In genomic region chr2:130780615-130781303, GRCm38 (mm10) we compare ENCODE assay signal across 28 mouse cellular contexts.
DNase-seq lines count a peak whose midpoint lies in the region; ATAC-seq and TF ChIP-seq lines count a peak whose summit lies in the region.
"Had no signal": no experiment of that assay in that cellular context is flagged by ENCODE, and none has a peak within 500 bp of the region (broad histone marks: within the 10 kb centered on the region; RNA-seq: fewer than 3 reads in every experiment).

No protein-coding gene starts in this region.

- H3K4me2 ChIP-seq in lung, embryonic 14.5 days: no peak overlapping the region
- no peak overlapping the region for H3K4me2 ChIP-seq in CH12.LX (ENCODE audit: insufficient read depth, low read depth, poor library complexity, severe bottlenecking)
- H3K4me2 ChIP-seq: embryonic facial prominence, embryonic 12.5 days; embryonic facial prominence, embryonic 15.5 days; forebrain, embryonic 12.5 days; heart, embryonic 12.5 days; heart, embryonic 15.5 days; hindbrain, embryonic 13.5 days had no signal

- in situ Hi-C loops in CH12.LX (cut with MboI; ENCODE audit: low pct_ligation_motif_present, low pct_unique_long_range_greater_than_20kb, low sequenced_read_pairs): no loop called here

- whole genome bisulfite sequencing in heart, adult 2 months: 85% methylated on average over 2 of the region's 2 CpGs
- 28% methylated on average over 2 of the region's 2 CpGs for WGBS in lung, embryonic 14.5 days
- 48% methylated on average over 2 of the region's 2 CpGs for WGBS in lung, adult 2 months

- TF ChIP-seq CTCF in heart, adult 2 months (IDR thresholded peaks at IDR 0.05): no peak
- TF ChIP-seq CTCF in lung, embryonic 14.5 days (IDR thresholded peaks at IDR 0.05; ENCODE audit: low read depth): no peak
- TF ChIP-seq CTCF in lung, adult 2 months (IDR thresholded peaks at IDR 0.05; ENCODE audit: insufficient read depth, low read length): no peak
- TF ChIP-seq CTCF in CH12.LX (conservative IDR thresholded peaks at IDR 0.05 in 1 of 2, IDR thresholded peaks at IDR 0.05 in 1 of 2; ENCODE audit: low read depth in 2 of 2, low read length in 2 of 2): no peak

- no peaks in the 10 kb centered on the region for H3K27me3 ChIP-seq in heart, adult 2 months (ENCODE audit: control insufficient read depth, insufficient read depth, low read length)
- no peaks in the 10 kb centered on the region for H3K27me3 ChIP-seq in lung, embryonic 14.5 days (ENCODE audit: insufficient read depth, low read length)
- no peaks in the 10 kb centered on the region for H3K27me3 ChIP-seq in CH12.LX (replicated peaks)
- H3K27me3 ChIP-seq: embryonic facial prominence, embryonic 12.5 days; embryonic facial prominence, embryonic 15.5 days; forebrain, embryonic 12.5 days; heart, embryonic 12.5 days; heart, embryonic 15.5 days; hindbrain, embryonic 13.5 days; Patski had no signal

- no peak for TF ChIP-seq POLR2A in heart, adult 2 months (IDR thresholded peaks at IDR 0.05; ENCODE audit: insufficient read depth, low read depth, low read length)
- no peak for TF ChIP-seq POLR2A in lung, adult 2 months (IDR thresholded peaks at IDR 0.05; ENCODE audit: borderline replicate concordance, extremely low read depth, low read depth, low read length)
- TF ChIP-seq POLR2A in CH12.LX (IDR thresholded peaks at IDR 0.05; ENCODE audit: low read depth, low read length): no peak

- dilution Hi-C loops in CH12.LX (cut with MboI; ENCODE audit: extremely low pct_ligation_motif_present, extremely low pct_unique_long_range_greater_than_20kb, low sequenced_read_pairs): no loop called here

- peak; percentile 52 for DNase-seq in heart, adult 11 months
- DNase-seq in heart, adult 2 months: no peak
- peak; percentile 24 for DNase-seq in lung, embryonic 14.5 days
- no peak for DNase-seq in lung, adult 2 months
- DNase-seq in CH12.LX (ENCODE audit: extremely low read depth): no peak
- DNase-seq: adrenal gland, adult 2 months; adrenal gland, postnatal 14 days; cerebellum, adult 11 months; cerebellum, adult 2 months; cerebellum, adult 9-11 months; cerebellum, postnatal 25 days; gastrocnemius, postnatal 10 days; gastrocnemius, postnatal 36 days; heart, postnatal 10 days; heart, postnatal 36 days had no signal

- intact Hi-C loops in heart, adult 2 months (cut with DNase I): no loop called here

- no peak for TF ChIP-seq EP300 in heart, adult 2 months (IDR thresholded peaks at IDR 0.05; ENCODE audit: insufficient read depth, low read depth, low read length)
- no peak for TF ChIP-seq EP300 in CH12.LX (IDR thresholded peaks at IDR 0.05; ENCODE audit: low read length)

- no peak for TF ChIP-seq RAD21 in CH12.LX (IDR thresholded peaks at IDR 0.05; ENCODE audit: low read depth, low read length)

- H3K27ac ChIP-seq in heart, adult 2 months: no peak overlapping the region
- no peak overlapping the region for H3K27ac ChIP-seq in lung, embryonic 14.5 days (ENCODE audit: low read depth)
- H3K27ac ChIP-seq in CH12.LX (ENCODE audit: insufficient read depth, low read depth): no peak overlapping the region
- H3K27ac ChIP-seq: embryonic facial prominence, embryonic 12.5 days; embryonic facial prominence, embryonic 15.5 days; forebrain, embryonic 12.5 days; heart, embryonic 15.5 days; hindbrain, embryonic 10.5 days; hindbrain, embryonic 13.5 days had no signal

- no peaks in the 10 kb centered on the region for H3K79me2 ChIP-seq in heart, adult 2 months (replicated peaks; ENCODE audit: control insufficient read depth, insufficient read depth, low read length)
- no peaks in the 10 kb centered on the region for H3K79me2 ChIP-seq in CH12.LX (replicated peaks; ENCODE audit: control insufficient read depth, extremely low read depth, insufficient read depth, poor library complexity, severe bottlenecking)

- no peaks in the 10 kb centered on the region for H3K9me3 ChIP-seq in lung, embryonic 14.5 days (ENCODE audit: low read depth, low read length)
- H3K9me3 ChIP-seq in CH12.LX (replicated peaks; ENCODE audit: low read length): no peaks in the 10 kb centered on the region
- H3K9me3 ChIP-seq: embryonic facial prominence, embryonic 12.5 days; embryonic facial prominence, embryonic 15.5 days; forebrain, embryonic 12.5 days; G1E; heart, embryonic 12.5 days; heart, embryonic 15.5 days; hindbrain, embryonic 10.5 days; hindbrain, embryonic 13.5 days had no signal

- no peak overlapping the region for H3K4me3 ChIP-seq in heart, adult 2 months
- no peak overlapping the region for H3K4me3 ChIP-seq in lung, embryonic 14.5 days (ENCODE audit: low read depth, low read length)
- no peak overlapping the region for H3K4me3 ChIP-seq in lung, adult 2 months (replicated peaks; ENCODE audit: extremely low read depth, low read depth, low read length)
- no peak overlapping the region for H3K4me3 ChIP-seq in CH12.LX (replicated peaks in 1 of 3; ENCODE audit: low read depth in 2 of 3, low read length in 2 of 3, poor library complexity in 1 of 3)
- H3K4me3 ChIP-seq: embryonic facial prominence, embryonic 12.5 days; embryonic facial prominence, embryonic 15.5 days; erythroblast, embryonic 14.5 days; forebrain, embryonic 12.5 days; heart, embryonic 12.5 days; heart, embryonic 15.5 days; hindbrain, embryonic 10.5 days; hindbrain, embryonic 13.5 days had no signal

- peak; percentile 60 for ATAC-seq in lung, embryonic 14.5 days (ENCODE audit: insufficient read depth)
- no peak for ATAC-seq in activated CD4-positive, CD25-positive, alpha-beta regulatory T cell, adult 4 months
- ATAC-seq: forebrain, embryonic 16.5 days; hindbrain, embryonic 16.5 days; Patski had no signal

- peaks cover 2% of the 10 kb centered on the region for H3K36me3 ChIP-seq in heart, adult 2 months (ENCODE audit: control insufficient read depth, insufficient read depth, low read length)
- peaks cover 49% of the 10 kb centered on the region for H3K36me3 ChIP-seq in lung, embryonic 14.5 days (ENCODE audit: insufficient read depth)
- H3K36me3 ChIP-seq in CH12.LX (replicated peaks in 1 of 2; ENCODE audit: control insufficient read depth in 1 of 2, insufficient read depth in 1 of 2, low read length in 1 of 2): peaks cover 0 to 19% of the 10 kb centered on the region in 2 experiments

- no peaks in the 10 kb centered on the region for H3K4me1 ChIP-seq in heart, adult 2 months (ENCODE audit: control insufficient read depth, insufficient read depth, low read length)
- H3K4me1 ChIP-seq in lung, embryonic 14.5 days (ENCODE audit: insufficient read depth): no peaks in the 10 kb centered on the region
- H3K4me1 ChIP-seq in lung, adult 2 months (ENCODE audit: control insufficient read depth, insufficient read depth, low read length): no peaks in the 10 kb centered on the region
- peaks cover 0 to 4% of the 10 kb centered on the region in 2 experiments; a peak in 2 of 4 replicates for H3K4me1 ChIP-seq in CH12.LX (ENCODE audit: control insufficient read depth in 1 of 2, insufficient read depth in 2 of 2)
- H3K4me1 ChIP-seq: embryonic facial prominence, embryonic 12.5 days; embryonic facial prominence, embryonic 15.5 days; forebrain, embryonic 12.5 days; heart, embryonic 12.5 days; heart, embryonic 15.5 days; hindbrain, embryonic 10.5 days; hindbrain, embryonic 13.5 days had no signal

- H3K9ac ChIP-seq in heart, adult 2 months (ENCODE audit: low read depth, low read length): no peak overlapping the region
- no peak overlapping the region for H3K9ac ChIP-seq in lung, embryonic 14.5 days
- H3K9ac ChIP-seq in CH12.LX (ENCODE audit: insufficient read depth, low read depth): no peak overlapping the region
- H3K9ac ChIP-seq: embryonic facial prominence, embryonic 12.5 days; embryonic facial prominence, embryonic 15.5 days; forebrain, embryonic 12.5 days; heart, embryonic 12.5 days; heart, embryonic 15.5 days; hindbrain, embryonic 13.5 days had no signal

TF ChIP-seq in CH12.LX, 34 proteins besides CTCF, POLR2A, EP300 and RAD21:
- TF ChIP-seq ZMIZ1 (IDR thresholded peaks at IDR 0.05; ENCODE audit: low read depth, low read length) (no peak), TCF12 (IDR thresholded peaks at IDR 0.05; ENCODE audit: low read depth, low read length) (peak; percentile 56; the same call in 1 of the 2 replicates), GABPA (IDR thresholded peaks at IDR 0.05; ENCODE audit: insufficient replicate concordance, low read depth, low read length) (no peak), NRF1 (IDR thresholded peaks at IDR 0.05; ENCODE audit: low read depth, low read length) (no peak)

Comparison
In these comparisons a context has a peak if more than half of its experiments do, and no peak if none do; other contexts are left out.
1. DNase-seq: peak in heart, adult 11 months (single experiment) and lung, embryonic 14.5 days (single experiment); none in heart, adult 2 months (0 of 2), lung, adult 2 months (single experiment) and CH12.LX (single experiment).